Mouse (Mus musculus) heart, postnatal 0 days (tissue): ENCODE data around the gene Onecut1.

Experiments
- CTCF ChIP-seq: IDR thresholded peaks from 2 replicates; pipeline ENCODE4 v1.5.1; 2016; ENCODE audit warnings: antibody characterized with exemption, control low read depth, low read depth
- EP300 ChIP-seq: IDR thresholded peaks from 2 replicates; pipeline ENCODE4 v1.6.1; 2016; ENCODE audit warnings: antibody characterized with exemption, low read depth

GRCm38 (mm10) chr9:74853191-74854072, 8.3 kb upstream of the Onecut1 start:
- TF ChIP-seq CTCF (no peak), EP300 (no peak)
